Mouse (Mus musculus) E14TG2a.4 (cell line): ENCODE results near the gene Efnb3.

Experiments
- CTCF ChIP-seq: conservative IDR thresholded peaks from 2 replicates; pipeline ENCODE4 v1.5.1; 2014; ENCODE audit warnings: low read length
- NANOG ChIP-seq: IDR thresholded peaks from 2 replicates; pipeline ENCODE4 v1.6.1; 2014; ENCODE audit warnings: borderline replicate concordance, low read length, mixed read lengths
- POU5F1 ChIP-seq: IDR thresholded peaks from 2 replicates; pipeline ENCODE4 v1.6.1; 2014; ENCODE audit warnings: low read length, borderline replicate concordance

- no peak for TF ChIP-seq CTCF
- no peak for TF ChIP-seq NANOG
- TF ChIP-seq POU5F1, result no peak
Measured at GRCm38 (mm10) chr11:69526631-69527030, 33.4 kb downstream of the Efnb3 start.
